Mouse (Mus musculus) neural tube, embryonic 11.5 days (tissue): ENCODE measurements around the gene Usp42. TPM values are rescaled to one million over a fixed set of nuclear protein-coding genes. Genes with fewer than 3 reads are reported as not detected.

ENCODE experiments used
- ATAC-seq: fragments of 200-750 bp; cut with Nextera tagmentation; 2 replicates; pipeline ENCODE4 v1.8.0; 2017; ENCODE audit warnings: moderate number of reproducible peaks, mild to moderate bottlenecking, moderate TSS enrichment, moderate library complexity; ENCODE audit not compliant: insufficient read depth, low FRiP score, low TSS enrichment
- DNase-seq: peaks from one replicate; pipeline ENCODE4 v3.0.0-alpha.2; 2015; ENCODE audit warnings: low spot score
- H3K27ac ChIP-seq: fragments of 300-500 bp; sonication (generic); 2 replicates; pipeline ENCODE4 v1.5.1; 2014; ENCODE audit warnings: low read depth, mild to moderate bottlenecking, low read length
- H3K27me3 ChIP-seq: fragments of 300-500 bp; sonication (generic); 2 replicates; pipeline ENCODE4 v1.6.1; 2014; ENCODE audit warnings: mild to moderate bottlenecking, low read length, mixed read lengths; ENCODE audit not compliant: control insufficient read depth, insufficient read depth
- H3K36me3 ChIP-seq: fragments of 300-500 bp; sonication (generic); 2 replicates; pipeline ENCODE4 v1.6.1; 2014; ENCODE audit warnings: mild to moderate bottlenecking, low read length, moderate library complexity, mixed read lengths; ENCODE audit not compliant: control insufficient read depth, insufficient read depth
- H3K4me1 ChIP-seq: fragments of 300-500 bp; sonication (generic); 2 replicates; pipeline ENCODE4 v1.6.1; 2014; ENCODE audit warnings: low read length, mixed read lengths; ENCODE audit not compliant: control insufficient read depth, insufficient read depth
- H3K4me2 ChIP-seq: fragments of 300-500 bp; sonication (generic); 2 replicates; pipeline ENCODE4 v1.6.1; 2014; ENCODE audit warnings: low read depth, mild to moderate bottlenecking, moderate library complexity
- H3K4me3 ChIP-seq: fragments of 300-500 bp; sonication (generic); 2 replicates; pipeline ENCODE4 v1.5.1; 2014; ENCODE audit warnings: low read depth, low read length
- H3K9ac ChIP-seq: fragments of 300-500 bp; sonication (generic); 2 replicates; pipeline ENCODE4 v1.6.1; 2014; ENCODE audit warnings: mild to moderate bottlenecking, low read length
- H3K9me3 ChIP-seq: fragments of 300-500 bp; sonication (generic); 2 replicates; pipeline ENCODE4 v1.6.1; 2016; ENCODE audit warnings: low read length; ENCODE audit not compliant: control insufficient read depth
- WGBS: fragments of 180-500 bp; shearing (Covaris S2); extraction: QIAGEN DNeasy Blood & Tissue Kit; methylation state at CpG from one replicate; pipeline ENCODE4 v1.1.7; 2014; 5-methylcytosine and 5-hydroxymethylcytosine counted together
- polyA plus RNA-seq: library from polyadenylated mRNA; unstranded; fragments of >200 nt; fragmentation: Nextera tagmentation; extraction: Ambion mirVana; gene quantifications from 2 replicates; pipeline ENCODE4 v1.2.1, GENCODE M21; 2014

Gene Usp42
- polyA plus RNA-seq, 1 experiment from 2014 or later = 35.9 TPM

DNA sequence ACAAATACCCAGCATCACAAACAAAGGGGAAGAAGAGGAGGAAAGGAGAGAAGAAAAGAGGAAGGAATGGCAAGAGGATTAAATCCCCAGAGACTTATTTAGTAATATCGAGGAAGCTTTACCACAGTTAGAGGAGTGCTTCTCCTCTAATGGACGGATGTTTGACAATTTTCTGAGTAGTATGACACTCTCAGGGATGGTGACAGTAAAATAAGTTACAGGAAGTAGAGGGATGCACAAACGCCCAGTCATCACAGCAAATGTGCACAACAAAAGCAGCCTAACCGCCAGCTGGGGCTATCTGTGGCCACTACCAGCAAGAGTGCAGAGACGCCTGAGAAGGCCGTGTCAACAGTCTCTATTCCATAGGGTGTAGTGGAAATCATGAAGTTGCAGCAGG, 52.4 kb downstream of the Usp42 start:
- H3K9me3 ChIP-seq = no peaks in the 10 kb centered on the region
- ATAC-seq = no peak

DNA sequence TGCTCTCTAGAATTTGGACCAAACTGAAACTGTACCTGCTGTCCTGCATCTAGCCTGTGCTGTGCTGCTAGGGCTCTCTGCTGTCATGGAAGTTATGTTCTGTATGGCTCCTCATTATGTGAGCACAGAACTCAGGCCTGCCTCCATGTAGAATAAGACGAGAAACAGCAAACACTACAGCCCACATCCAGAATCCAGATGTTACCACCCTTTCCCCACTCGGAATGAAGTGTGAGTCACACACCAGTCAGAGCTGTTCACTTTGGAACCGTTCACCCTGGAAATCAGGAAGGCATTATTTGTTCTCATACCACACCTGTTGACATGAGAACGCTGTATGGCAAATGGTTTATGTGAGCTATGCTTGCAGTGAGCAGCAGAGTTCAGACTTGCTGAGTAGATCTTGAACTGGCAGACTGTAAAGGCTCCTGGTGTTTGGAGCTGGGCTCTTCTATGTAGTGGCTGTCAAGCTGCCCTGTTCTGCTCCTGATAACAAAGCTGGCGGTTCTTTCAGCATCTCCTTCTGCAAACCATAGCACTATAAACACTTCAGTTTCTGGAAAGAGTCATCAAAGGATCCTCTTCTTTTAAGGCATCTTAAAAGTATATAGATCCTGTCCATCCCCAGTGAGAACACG, 53.3 kb downstream of the Usp42 start:
- WGBS = 77% methylated on average over 6 of the region's 6 CpGs
- no peak overlapping the region for H3K4me2 ChIP-seq

More for the DNA sequence above, 52.4 kb downstream of the Usp42 start:
- Histone ChIP-seq H3K9ac (no peak overlapping the region), H3K36me3 (no peaks in the 10 kb centered on the region), H3K4me2 (no peak overlapping the region), H3K4me3 (no peak overlapping the region), H3K27ac (no peak overlapping the region), H3K4me1 (no peaks in the 10 kb centered on the region), H3K27me3 (no peaks in the 10 kb centered on the region)
- 74% methylated on average over 6 of the region's 6 CpGs for WGBS
- no peak for DNase-seq

DNA sequence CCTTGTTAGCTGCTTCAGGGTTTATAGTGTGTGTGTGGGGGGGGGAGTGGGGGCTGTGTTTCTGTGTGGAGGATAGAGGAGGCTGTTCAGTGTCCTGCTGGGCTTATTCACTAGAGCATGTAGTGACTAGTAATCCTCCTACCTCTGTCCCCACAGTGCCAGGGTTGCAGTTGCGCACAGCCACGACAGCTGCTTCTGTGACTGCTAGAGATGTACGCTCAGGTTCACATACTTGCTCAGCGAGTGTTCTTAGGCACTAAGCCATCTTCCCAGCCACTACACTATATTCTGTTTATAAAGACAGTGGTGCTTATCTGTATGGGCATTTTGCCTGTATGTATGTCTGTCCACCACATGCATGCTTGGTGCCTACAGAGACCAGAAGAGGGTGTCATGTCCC, 54.7 kb downstream of the Usp42 start:
- Histone ChIP-seq H3K9me3 (no peaks in the 10 kb centered on the region), H3K27ac (no peak overlapping the region), H3K4me1 (no peaks in the 10 kb centered on the region), H3K4me2 (no peak overlapping the region), H3K9ac (no peak overlapping the region), H3K4me3 (no peak overlapping the region), H3K27me3 (no peaks in the 10 kb centered on the region), H3K36me3 (no peaks in the 10 kb centered on the region)
- DNase-seq (no peak), ATAC-seq (no peak)
- 85% methylated on average over 4 of the region's 4 CpGs for WGBS

More for the DNA sequence above, 53.3 kb downstream of the Usp42 start:
- H3K4me1 ChIP-seq = no peaks in the 10 kb centered on the region
- no peak overlapping the region for H3K27ac ChIP-seq
- DNase-seq (no peak), ATAC-seq (no peak)
- H3K27me3 ChIP-seq = no peaks in the 10 kb centered on the region
- no peaks in the 10 kb centered on the region for H3K9me3 ChIP-seq
- no peak overlapping the region for H3K9ac ChIP-seq
- H3K4me3 ChIP-seq = no peak overlapping the region
- no peaks in the 10 kb centered on the region for H3K36me3 ChIP-seq

DNA sequence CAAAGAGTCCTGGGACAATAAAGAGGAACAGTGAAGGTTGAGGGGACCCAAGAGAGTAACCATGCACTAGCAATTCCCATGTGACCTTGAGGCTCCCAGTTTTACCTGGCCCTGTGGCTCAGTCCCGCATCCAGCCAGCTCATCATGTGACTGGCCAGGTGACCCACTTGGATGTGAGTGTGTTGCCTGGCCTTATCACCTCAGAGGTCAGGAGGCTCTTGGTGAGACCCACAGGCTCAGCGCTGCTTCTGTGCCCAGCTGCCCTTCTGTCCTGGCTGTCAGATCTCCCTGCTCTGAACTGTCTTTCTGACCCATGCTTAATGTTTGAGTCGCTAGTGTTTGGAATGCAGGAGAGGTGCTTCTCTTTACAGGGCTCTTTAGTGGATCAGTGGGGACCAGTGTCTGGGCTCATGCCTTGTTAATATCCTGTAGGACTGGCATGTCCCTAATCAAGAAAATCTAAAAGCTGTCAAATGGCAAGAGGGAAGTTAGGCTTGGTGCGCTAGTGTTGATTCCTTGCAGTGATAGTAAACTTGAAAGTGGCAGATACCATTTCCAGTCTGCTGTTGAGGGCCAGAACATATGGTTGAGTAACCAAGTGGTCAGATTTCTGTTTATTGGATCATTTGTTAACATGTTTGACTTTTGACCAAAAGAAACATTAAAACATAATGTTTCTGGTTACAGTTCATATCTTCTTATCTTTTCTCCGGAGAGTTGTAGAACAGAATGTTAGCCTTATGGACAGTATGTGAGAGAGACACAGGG, 55.7 kb downstream of the Usp42 start:
- DNase-seq = no peak
- no peaks in the 10 kb centered on the region for H3K27me3 ChIP-seq
- no peak overlapping the region for H3K4me2 ChIP-seq
- 84% methylated on average over 5 of the region's 5 CpGs for WGBS
- H3K27ac ChIP-seq = no peak overlapping the region
- no peaks in the 10 kb centered on the region for H3K9me3 ChIP-seq
- no peak overlapping the region for H3K4me3 ChIP-seq
- no peak for ATAC-seq
- H3K36me3 ChIP-seq = no peaks in the 10 kb centered on the region
- no peak overlapping the region for H3K9ac ChIP-seq
- no peaks in the 10 kb centered on the region for H3K4me1 ChIP-seq

DNA sequence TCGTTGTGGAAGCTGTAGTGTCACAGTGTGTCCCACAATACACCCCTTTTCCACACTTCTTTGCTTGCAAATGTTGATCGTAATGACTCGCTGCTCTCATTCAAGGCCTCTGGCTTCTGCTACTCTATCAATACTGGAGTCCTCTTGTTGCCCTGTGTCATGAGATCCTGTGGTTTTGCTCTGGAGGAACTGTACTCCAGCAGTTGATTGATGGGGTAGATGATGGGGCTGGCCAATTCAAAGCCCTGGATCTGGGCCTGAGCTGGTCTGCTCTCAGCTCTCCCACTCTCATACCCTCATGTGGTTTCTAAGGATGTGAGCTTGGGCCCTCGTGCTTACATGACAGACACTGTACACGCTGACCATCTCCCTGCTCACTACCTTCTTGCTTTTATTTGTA, 57.5 kb downstream of the Usp42 start:
- DNase-seq = peak; percentile 21
- H3K9ac ChIP-seq = no peak overlapping the region
- no peak overlapping the region for H3K4me2 ChIP-seq
- H3K9me3 ChIP-seq = no peaks in the 10 kb centered on the region
- 79% methylated on average over 5 of the region's 5 CpGs for WGBS
- H3K27me3 ChIP-seq = no peaks in the 10 kb centered on the region
- no peak overlapping the region for H3K27ac ChIP-seq
- ATAC-seq = no peak
- no peak overlapping the region for H3K4me3 ChIP-seq
- no peaks in the 10 kb centered on the region for H3K36me3 ChIP-seq
- no peaks in the 10 kb centered on the region for H3K4me1 ChIP-seq

DNA sequence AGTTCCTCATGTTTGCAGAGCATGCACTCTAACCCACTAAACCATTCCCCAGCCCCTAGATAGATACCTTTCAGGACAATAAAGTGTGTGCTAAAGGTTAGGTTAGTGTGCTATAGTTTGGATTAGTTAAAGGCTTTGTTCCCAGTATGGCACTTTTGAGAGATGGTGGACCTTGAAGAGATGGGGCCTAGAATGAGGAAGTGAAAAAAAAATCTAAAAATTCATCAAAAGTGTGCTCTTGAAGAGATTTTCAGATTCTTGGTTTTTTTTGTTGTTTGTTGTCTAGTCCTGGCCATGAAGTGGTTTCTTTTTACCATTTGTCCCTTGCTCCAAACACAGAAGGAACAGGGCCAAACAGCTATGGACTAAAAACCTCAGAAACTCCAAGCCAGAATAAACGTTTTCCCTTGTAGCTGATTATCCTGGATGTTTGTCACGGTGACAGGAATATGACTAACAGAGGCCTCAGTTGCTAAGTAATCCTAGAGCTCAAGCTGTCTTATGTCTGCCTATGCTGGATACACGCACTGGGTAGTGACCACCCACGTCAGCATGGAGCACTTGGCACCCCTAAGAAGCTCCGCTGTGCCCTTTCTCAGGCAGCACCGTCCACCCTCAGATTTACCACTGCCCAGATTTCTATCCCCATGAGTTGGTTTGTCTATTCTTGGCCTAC, 61.2 kb downstream of the Usp42 start:
- ATAC-seq (no peak), DNase-seq (no peak)
- Histone ChIP-seq H3K27me3 (no peaks in the 10 kb centered on the region), H3K9ac (no peak overlapping the region), H3K36me3 (no peaks in the 10 kb centered on the region), H3K9me3 (no peaks in the 10 kb centered on the region), H3K4me1 (no peaks in the 10 kb centered on the region), H3K4me2 (no peak overlapping the region), H3K27ac (no peak overlapping the region), H3K4me3 (no peak overlapping the region)
- WGBS = 82% methylated on average over 6 of the region's 6 CpGs

DNA sequence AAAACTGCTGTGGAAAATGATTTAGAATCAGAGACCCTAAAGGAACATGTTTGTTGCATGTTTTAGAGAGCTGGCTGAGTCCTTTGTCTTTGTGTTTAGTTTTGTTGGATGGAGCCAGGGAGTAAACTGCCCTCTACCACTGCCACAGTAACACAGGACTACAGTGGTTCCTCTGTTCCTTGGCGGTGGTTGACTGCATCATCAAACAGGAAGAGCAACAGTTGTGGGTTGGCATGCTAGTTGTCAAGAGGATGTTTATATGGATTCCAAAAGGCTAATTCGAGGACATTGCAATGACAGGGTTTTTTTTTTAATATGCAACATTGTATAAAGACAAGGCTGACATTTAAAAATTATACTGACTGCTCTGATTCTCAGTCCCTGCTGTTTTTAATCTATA, 62.2 kb downstream of the Usp42 start:
- Histone ChIP-seq H3K4me3 (no peak overlapping the region), H3K36me3 (no peaks in the 10 kb centered on the region), H3K4me1 (no peaks in the 10 kb centered on the region), H3K4me2 (no peak overlapping the region), H3K9ac (no peak overlapping the region), H3K27ac (no peak overlapping the region), H3K27me3 (no peaks in the 10 kb centered on the region), H3K9me3 (no peaks in the 10 kb centered on the region)
- no peak for DNase-seq
- no peak for ATAC-seq
- 80% methylated on average over 2 of the region's 2 CpGs for WGBS

DNA sequence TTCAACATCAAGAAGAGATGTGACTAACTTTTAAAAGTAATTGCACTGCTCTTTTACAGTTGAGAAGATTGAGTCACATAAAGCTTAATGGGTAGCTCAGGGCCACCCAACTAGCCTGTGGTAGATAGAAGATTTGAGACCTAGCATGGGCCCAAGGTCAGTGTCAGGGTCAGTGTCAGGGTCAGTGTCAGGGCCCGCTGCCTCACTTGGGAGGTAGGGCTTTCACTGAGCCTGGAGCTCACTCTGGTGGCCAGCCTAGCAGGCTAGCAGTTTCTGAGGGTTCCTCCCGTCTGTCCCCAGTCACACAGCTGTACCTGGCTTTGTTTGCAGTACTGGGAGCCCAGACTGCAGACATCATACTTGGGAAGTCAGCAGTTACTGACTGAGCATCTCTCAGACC, 62.7 kb downstream of the Usp42 start:
- no peaks in the 10 kb centered on the region for H3K9me3 ChIP-seq
- no peak overlapping the region for H3K4me2 ChIP-seq
- 44% methylated on average over 2 of the region's 2 CpGs for WGBS
- ATAC-seq (no peak), DNase-seq (no peak)
- no peaks in the 10 kb centered on the region for H3K27me3 ChIP-seq
- no peak overlapping the region for H3K9ac ChIP-seq
- no peak overlapping the region for H3K27ac ChIP-seq
- no peak overlapping the region for H3K4me3 ChIP-seq
- H3K36me3 ChIP-seq = no peaks in the 10 kb centered on the region
- H3K4me1 ChIP-seq = no peaks in the 10 kb centered on the region
